Mouse (Mus musculus) forebrain, embryonic 11.5 days (tissue): Measurements from ENCODE around the gene Slc1a2. TPM values are rescaled to one million over a fixed set of nuclear protein-coding genes. Genes with fewer than 3 reads are reported as not detected.

Source experiments
- ATAC-seq: fragments of 200-750 bp; cut with Nextera tagmentation; replicated peaks from 2 replicates; pipeline ENCODE4 v1.8.0; 2017; ENCODE audit warnings: moderate TSS enrichment; ENCODE audit not compliant: low FRiP score
- DNase-seq: peaks from one replicate; pipeline ENCODE4 v3.0.0-alpha.2; 2017; ENCODE audit warnings: low spot score
- H3K27ac ChIP-seq: fragments of 300-500 bp; sonication (generic); 2 replicates; pipeline ENCODE4 v1.5.1; 2014; ENCODE audit warnings: low read depth, low read length
- H3K27me3 ChIP-seq: fragments of 300-500 bp; sonication (generic); 2 replicates; pipeline ENCODE4 v1.6.1; 2014; ENCODE audit warnings: mild to moderate bottlenecking, low read length, mixed read lengths; ENCODE audit not compliant: control insufficient read depth, insufficient read depth
- H3K36me3 ChIP-seq: fragments of 300-500 bp; sonication (generic); 2 replicates; pipeline ENCODE4 v1.6.1; 2014; ENCODE audit warnings: mild to moderate bottlenecking, low read length, moderate library complexity, mixed read lengths; ENCODE audit not compliant: control insufficient read depth, insufficient read depth
- H3K4me1 ChIP-seq: fragments of 300-500 bp; sonication (generic); replicated peaks from 2 replicates; pipeline ENCODE4 v1.6.1; 2014; ENCODE audit warnings: low read length, mixed read lengths; ENCODE audit not compliant: control insufficient read depth, insufficient read depth
- H3K4me2 ChIP-seq: fragments of 300-500 bp; sonication (generic); 2 replicates; pipeline ENCODE4 v1.6.1; 2014; ENCODE audit warnings: low read depth, mild to moderate bottlenecking, low read length, moderate library complexity, mixed read lengths; ENCODE audit not compliant: severe bottlenecking
- H3K4me3 ChIP-seq: fragments of 300-500 bp; sonication (generic); 2 replicates; pipeline ENCODE4 v1.5.1; 2014; ENCODE audit warnings: low read depth, low read length
- H3K9ac ChIP-seq: fragments of 300-500 bp; sonication (generic); 2 replicates; pipeline ENCODE4 v1.6.1; 2014; ENCODE audit warnings: low read length
- H3K9me3 ChIP-seq: fragments of 300-500 bp; sonication (generic); 2 replicates; pipeline ENCODE4 v1.6.1; 2016; ENCODE audit warnings: low read length, mixed read lengths; ENCODE audit not compliant: control insufficient read depth
- WGBS: fragments of 180-500 bp; shearing (Covaris S2); extraction: QIAGEN DNeasy Blood & Tissue Kit; methylation state at CpG from one replicate; pipeline ENCODE4 v1.1.7; 2014; 5-methylcytosine and 5-hydroxymethylcytosine counted together
- polyA plus RNA-seq: library from polyadenylated mRNA; unstranded; fragments of >200 nt; fragmentation: Nextera tagmentation; extraction: Ambion mirVana; gene quantifications from 2 replicates; pipeline ENCODE4 v1.2.1, GENCODE M21; 2014

The Slc1a2 gene
- polyA plus RNA-seq, 1 experiment from 2014 or later: 7.7 TPM

DNA sequence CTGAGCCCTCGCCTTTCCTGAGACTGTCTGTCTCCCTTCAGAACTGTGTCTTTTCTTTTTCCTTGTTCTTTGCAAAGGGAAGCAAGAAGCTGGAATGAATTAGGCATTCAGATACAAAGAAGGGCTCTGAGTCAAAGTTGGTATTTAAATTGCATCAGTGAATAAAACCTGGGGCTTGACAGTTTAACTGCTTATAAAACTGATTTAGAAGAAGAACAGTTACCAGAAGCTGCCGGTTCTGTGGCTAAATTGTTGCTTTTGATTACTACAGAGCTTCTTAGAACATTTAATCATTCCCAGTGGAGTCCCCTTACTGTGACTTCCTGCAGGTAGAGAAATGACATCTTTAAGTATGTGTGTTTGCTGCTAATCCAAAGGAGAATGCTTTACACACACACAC lies 16.1 kb downstream of the Slc1a2 start:
- H3K9me3 ChIP-seq: no peaks in the 10 kb centered on the region
- 48% methylated on average over 2 of the region's 2 CpGs for WGBS
- no peaks in the 10 kb centered on the region for H3K27me3 ChIP-seq
- H3K4me1 ChIP-seq: no peaks in the 10 kb centered on the region
- H3K27ac ChIP-seq: no peak overlapping the region
- no peak overlapping the region for H3K9ac ChIP-seq
- no peaks in the 10 kb centered on the region for H3K36me3 ChIP-seq
- no peak for ATAC-seq
- no peak overlapping the region for H3K4me3 ChIP-seq
- H3K4me2 ChIP-seq: no peak overlapping the region
- no peak for DNase-seq

DNA sequence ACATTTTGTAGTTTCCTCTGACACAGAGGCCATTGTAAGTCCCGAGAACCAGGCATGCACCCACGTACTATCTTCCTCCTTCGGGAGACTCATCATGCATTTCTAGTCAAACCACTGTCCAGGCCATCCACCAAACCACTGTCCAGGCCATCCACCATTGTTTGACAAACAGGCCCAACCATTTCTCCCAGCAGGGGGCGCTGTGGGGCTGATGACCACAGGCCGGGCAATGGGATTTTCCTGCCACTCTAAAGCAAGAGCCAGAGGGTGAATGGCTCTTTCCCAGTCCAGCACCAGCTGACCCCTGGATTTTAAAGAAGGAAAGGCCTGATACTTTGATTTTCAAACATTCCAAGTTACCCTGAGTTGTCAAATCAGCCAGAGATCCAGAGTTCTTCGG lies 16.8 kb downstream of the Slc1a2 start:
- Histone ChIP-seq H3K27ac (no peak overlapping the region), H3K36me3 (no peaks in the 10 kb centered on the region), H3K27me3 (no peaks in the 10 kb centered on the region), H3K9me3 (no peaks in the 10 kb centered on the region), H3K4me1 (no peaks in the 10 kb centered on the region), H3K4me3 (no peak overlapping the region), H3K9ac (no peak overlapping the region), H3K4me2 (no peak overlapping the region)
- ATAC-seq: no peak; the same call in 1 of the 2 replicates
- 72% methylated on average over 6 of the region's 6 CpGs for WGBS
- peak; percentile 82 for DNase-seq

DNA sequence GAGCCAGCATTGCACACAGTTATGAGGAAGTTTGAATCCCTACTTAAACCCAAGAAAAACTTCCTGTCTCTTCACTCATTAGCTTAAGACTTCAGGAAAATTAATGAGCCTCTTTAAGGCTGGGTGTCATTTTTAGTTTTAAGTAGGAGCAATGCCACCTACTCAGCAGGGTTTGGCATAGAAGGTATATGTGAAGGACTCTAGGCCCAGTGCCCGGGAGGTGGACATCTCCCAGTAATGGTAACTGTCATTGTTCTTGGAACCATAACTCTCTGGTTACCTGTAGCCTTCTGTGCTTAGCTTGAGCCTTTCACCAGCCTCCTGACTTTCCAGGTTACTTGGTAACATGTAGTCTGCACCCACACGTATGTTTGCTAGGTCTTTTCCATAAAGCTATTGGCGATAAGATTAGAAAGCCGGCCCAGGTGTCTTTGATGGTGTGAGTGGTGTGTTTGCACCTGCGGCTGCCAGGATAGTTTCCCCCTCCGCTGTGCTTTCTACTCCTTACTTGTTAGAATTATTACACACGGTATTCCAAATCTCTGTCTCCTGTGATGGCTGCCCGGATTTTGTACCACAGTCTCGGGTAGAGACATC lies 18.4 kb downstream of the Slc1a2 start:
- Histone ChIP-seq H3K27me3 (no peaks in the 10 kb centered on the region), H3K4me1 (no peaks in the 10 kb centered on the region), H3K36me3 (no peaks in the 10 kb centered on the region), H3K27ac (no peak overlapping the region), H3K4me2 (no peak overlapping the region), H3K9me3 (no peaks in the 10 kb centered on the region), H3K9ac (no peak overlapping the region), H3K4me3 (no peak overlapping the region)
- ATAC-seq (no peak), DNase-seq (no peak)
- WGBS: 94% methylated on average over 9 of the region's 9 CpGs

DNA sequence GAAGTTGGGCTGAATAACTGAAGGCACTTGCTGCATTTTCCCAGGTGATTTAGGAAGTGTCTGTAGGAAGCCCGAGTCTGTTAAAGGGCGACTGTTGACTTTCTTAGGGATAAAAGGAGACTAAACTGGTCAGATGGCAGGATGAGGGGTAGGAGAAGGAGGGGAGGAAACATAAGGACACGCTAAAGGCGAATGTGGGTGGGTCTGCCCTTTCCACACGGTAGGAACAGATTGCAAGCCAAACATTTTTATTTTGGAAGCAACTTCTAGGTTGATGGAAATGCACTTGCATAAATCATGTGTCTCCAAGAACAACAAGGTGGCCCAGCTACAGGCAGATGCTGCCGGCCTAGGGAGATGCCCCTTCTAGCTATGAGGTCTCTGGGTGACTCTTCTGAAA lies 18.9 kb downstream of the Slc1a2 start:
- no peaks in the 10 kb centered on the region for H3K36me3 ChIP-seq
- H3K27me3 ChIP-seq: no peaks in the 10 kb centered on the region
- H3K27ac ChIP-seq: no peak overlapping the region
- no peak for DNase-seq
- H3K9ac ChIP-seq: no peak overlapping the region
- WGBS: 89% methylated on average over 6 of the region's 6 CpGs
- ATAC-seq: no peak
- H3K4me2 ChIP-seq: no peak overlapping the region
- H3K4me3 ChIP-seq: no peak overlapping the region
- H3K9me3 ChIP-seq: no peaks in the 10 kb centered on the region
- H3K4me1 ChIP-seq: no peaks in the 10 kb centered on the region

DNA sequence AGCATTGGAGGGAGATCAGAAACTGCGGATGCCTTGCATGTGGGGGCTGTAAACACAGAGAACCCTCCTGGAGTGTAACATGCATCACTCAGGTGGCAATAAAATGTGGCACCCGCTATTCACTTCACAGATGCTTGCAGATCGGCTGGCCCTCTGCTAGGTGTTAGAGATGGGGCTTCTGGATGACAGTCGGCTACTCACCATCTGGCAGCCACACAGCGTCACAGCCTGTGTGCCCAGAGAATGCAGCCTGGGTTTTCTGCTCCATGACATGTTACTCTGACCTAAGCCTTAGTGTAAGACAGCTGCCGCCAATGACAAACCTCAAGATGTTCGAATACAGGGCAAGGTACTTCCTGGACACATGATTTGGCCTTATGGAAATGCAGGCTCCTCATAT lies 22.9 kb downstream of the Slc1a2 start:
- H3K4me3 ChIP-seq: no peak overlapping the region
- no peak for DNase-seq
- no peaks in the 10 kb centered on the region for H3K27me3 ChIP-seq
- no peaks in the 10 kb centered on the region for H3K36me3 ChIP-seq
- H3K4me2 ChIP-seq: no peak overlapping the region
- no peak for ATAC-seq
- H3K9me3 ChIP-seq: no peaks in the 10 kb centered on the region
- no peak overlapping the region for H3K27ac ChIP-seq
- 83% methylated on average over 7 of the region's 7 CpGs for WGBS
- 0 out of 2 replicates have a peak, but pooled peaks cover 2% of the 10 kb centered on the region for H3K4me1 ChIP-seq
- no peak overlapping the region for H3K9ac ChIP-seq

DNA sequence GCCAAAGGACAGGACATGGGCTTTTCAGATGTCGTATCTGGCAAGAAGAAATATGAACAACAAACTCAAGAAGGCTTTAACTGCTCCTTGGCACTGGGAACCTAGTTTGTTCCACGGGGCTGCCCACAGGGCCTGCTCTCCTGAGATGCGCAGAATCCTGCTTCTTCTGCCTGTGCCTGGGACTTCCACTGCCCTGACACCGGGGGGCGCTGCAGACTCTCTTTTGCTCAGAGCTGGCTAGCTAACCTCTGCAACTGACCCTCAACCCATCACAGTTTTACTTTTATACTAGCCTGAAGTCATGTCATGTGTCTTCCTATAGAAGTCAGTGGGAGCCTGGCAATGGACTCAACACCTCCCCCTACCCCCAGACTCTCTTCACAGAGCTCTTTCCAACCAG lies 23.7 kb downstream of the Slc1a2 start:
- H3K27me3 ChIP-seq: no peaks in the 10 kb centered on the region
- no peak overlapping the region for H3K4me3 ChIP-seq
- no peak overlapping the region for H3K27ac ChIP-seq
- no peaks in the 10 kb centered on the region for H3K9me3 ChIP-seq
- ATAC-seq (no peak), DNase-seq (peak; percentile 68)
- no peak overlapping the region for H3K9ac ChIP-seq
- H3K4me2 ChIP-seq: no peak overlapping the region
- 0 out of 2 replicates have a peak, but pooled peaks cover 2% of the 10 kb centered on the region for H3K4me1 ChIP-seq
- WGBS: 43% methylated on average over 5 of the region's 5 CpGs
- H3K36me3 ChIP-seq: no peaks in the 10 kb centered on the region

DNA sequence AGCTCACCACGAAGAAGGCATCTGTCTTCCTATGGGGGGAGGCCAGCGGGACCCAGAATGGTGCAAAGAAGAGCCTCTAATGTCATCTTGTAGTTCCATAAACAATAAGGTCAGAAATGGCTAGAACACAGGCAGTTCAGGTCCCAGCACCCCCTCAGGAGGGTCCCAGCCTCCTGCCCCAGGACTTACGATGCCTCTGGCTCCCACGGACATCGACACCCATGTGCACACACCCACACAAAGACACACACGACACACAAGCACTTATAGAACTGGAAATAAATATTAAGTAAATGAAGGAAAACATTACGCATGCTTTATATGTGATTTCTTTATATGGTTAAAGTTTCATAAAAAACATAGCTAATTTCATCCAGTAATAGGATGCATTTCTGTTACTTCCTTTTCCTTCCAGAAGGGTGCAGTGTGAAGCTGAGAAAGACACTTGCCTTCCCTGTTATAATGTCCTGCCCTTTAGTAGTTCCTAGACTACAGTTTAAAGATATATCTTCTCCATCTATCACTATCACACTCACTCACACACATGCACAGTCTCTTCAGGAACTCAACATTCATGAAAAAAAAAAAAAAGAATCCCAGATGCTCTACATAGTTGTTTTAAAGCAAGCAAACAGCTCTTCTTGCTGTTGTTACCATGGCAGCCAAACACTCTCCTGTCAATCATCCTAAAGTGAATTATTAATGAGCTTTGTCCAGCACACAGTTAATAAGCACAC lies 27.1 kb downstream of the Slc1a2 start:
- Histone ChIP-seq H3K9ac (no peak overlapping the region), H3K4me2 (no peak overlapping the region), H3K36me3 (no peaks in the 10 kb centered on the region), H3K9me3 (no peaks in the 10 kb centered on the region), H3K27ac (no peak overlapping the region), H3K27me3 (no peaks in the 10 kb centered on the region), H3K4me1 (0 out of 2 replicates have a peak, but pooled peaks cover 2% of the 10 kb centered on the region), H3K4me3 (no peak overlapping the region)
- DNase-seq: no peak
- 90% methylated on average over 7 of the region's 7 CpGs for WGBS
- peak; percentile 69 for ATAC-seq

DNA sequence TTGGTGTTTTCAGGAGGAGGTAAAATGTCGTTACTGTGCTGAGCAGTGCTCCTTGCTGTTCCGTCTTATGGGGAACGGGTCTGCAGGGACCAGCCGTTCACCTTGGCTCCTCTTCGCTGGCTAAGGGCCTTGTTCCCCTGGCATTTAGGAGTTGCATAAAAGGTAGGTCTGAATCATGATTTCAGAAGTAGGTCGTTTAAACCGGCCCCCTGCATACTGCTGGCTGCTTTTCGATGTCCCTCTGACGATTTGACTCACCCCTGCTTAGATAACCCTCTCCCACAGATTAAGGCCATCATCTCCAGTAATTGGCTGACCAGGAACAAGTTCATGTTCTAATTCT lies 27.6 kb downstream of the Slc1a2 start:
- Histone ChIP-seq H3K4me3 (no peak overlapping the region), H3K27me3 (no peaks in the 10 kb centered on the region), H3K9me3 (no peaks in the 10 kb centered on the region), H3K36me3 (no peaks in the 10 kb centered on the region), H3K27ac (no peak overlapping the region), H3K4me2 (no peak overlapping the region), H3K9ac (peak overlapping the region; percentile 16; the same call in 1 of the 2 replicates), H3K4me1 (0 out of 2 replicates have a peak, but pooled peaks cover 2% of the 10 kb centered on the region)
- 59% methylated on average over 9 of the region's 9 CpGs for WGBS
- ATAC-seq (peak; percentile 13; the same call in 1 of the 2 replicates), DNase-seq (no peak)

DNA sequence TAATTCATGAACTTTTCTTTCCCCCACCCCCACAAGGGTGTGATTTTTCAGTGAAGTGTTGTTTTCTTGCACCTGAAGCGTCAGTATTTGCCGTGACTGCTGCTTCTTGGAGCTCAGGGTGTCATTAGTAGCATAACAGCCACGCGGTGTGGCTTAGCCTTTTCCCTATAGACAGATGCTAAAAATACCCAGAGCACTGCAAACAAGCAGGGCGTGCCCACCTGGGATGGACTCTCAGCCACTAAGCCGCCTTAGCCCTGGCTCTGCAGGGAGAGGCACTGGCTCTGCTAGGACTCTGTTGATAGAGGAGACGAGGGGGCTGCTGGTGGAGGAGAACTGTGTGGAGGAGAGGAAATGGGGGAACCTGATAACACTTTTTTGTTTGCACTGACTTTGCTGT lies 35.1 kb downstream of the Slc1a2 start:
- Histone ChIP-seq H3K27ac (no peak overlapping the region), H3K4me2 (no peak overlapping the region), H3K4me3 (no peak overlapping the region), H3K9ac (no peak overlapping the region), H3K36me3 (no peaks in the 10 kb centered on the region), H3K27me3 (no peaks in the 10 kb centered on the region), H3K9me3 (no peaks in the 10 kb centered on the region), H3K4me1 (no peaks in the 10 kb centered on the region)
- WGBS: 72% methylated on average over 7 of the region's 7 CpGs
- DNase-seq (no peak), ATAC-seq (no peak)
